Mouse (Mus musculus): ENCODE data around the gene Dsel.

Dsel gene

GRCm38 (mm10) chr1:111864779-111865165, at the start of gene Dsel:
Gene Dsel (minus strand): TSS chr1:111864918.
- peak; percentile 96 for DNase-seq

DNA sequence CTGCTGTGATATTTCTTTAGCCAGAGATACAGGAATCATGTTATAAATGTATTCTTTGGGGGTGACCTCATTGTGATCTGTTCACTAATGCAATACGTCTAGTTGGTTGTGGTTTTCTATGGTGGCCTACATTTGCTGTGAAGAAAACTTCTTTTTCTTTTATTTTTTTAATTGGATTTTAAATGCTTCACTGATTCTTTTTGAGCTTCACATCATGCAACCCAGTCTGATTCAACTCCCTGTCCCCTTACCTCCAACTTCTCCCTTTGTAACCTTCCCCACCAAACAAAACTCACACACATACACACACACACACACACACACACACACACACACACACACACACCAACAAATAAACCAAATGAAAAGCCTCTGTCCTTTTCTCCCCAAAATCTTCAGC, 46.7 kb upstream of the Dsel start:
- DNase-seq = no peak

DNA sequence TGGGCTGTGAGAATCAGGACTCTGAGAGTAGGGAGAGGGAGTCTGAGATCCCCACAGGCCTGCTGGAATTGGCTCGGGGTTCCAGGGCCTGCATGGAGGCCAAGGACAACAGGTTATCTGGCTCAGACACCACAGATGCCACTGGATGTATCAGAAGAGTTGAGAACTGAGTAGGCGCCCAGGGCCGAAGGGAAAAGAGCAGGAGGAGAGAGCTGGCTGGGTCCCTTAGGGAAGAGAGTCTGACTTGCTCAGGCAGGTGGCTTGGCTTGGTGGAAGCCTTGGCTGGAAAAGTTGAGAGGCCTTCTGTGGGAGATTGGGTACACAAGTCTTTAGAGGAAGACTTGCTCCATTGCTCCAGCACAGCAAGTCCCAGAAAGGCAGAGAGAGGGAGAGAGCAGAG, 18.6 kb upstream of the Dsel start:
- DNase-seq = no peak

DNA sequence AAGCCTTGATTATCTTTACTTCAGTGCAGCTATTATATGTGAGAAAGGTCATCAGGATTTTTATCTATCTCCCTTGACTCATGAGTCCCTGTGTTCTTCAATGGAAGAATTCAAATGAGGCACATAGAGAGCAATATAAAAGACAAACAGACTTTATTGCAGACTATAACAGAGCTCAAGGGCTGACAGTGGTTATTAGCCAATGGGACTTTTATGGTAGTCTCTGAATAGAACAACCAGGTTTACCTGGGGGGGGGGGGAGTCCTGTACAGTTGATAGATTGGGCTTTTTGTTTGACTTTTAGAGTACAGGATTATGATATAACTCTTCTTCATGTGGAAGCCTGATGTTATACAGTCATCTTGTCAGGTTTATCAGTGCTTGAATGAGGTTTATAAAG, 11.1 kb upstream of the Dsel start:
- DNase-seq = no peak

DNA sequence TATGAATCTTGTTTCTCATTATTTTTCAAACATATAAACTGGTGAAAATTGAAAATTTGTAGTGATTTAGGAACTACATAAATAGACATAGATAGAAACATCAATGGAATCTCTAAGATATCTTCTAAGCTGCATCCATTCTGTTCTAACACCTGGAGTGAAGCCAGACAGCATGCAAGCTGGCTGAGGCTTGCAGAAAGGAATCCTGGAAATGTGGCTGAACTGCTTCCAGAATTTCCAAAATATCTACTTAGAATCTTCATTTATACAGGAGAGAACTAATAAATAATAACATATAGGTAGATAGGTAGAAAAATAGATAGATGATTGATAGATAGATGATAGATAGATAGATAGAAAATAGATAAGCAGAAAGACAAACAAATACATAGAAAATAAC, 8.5 kb upstream of the Dsel start:
- no peak for DNase-seq

DNA sequence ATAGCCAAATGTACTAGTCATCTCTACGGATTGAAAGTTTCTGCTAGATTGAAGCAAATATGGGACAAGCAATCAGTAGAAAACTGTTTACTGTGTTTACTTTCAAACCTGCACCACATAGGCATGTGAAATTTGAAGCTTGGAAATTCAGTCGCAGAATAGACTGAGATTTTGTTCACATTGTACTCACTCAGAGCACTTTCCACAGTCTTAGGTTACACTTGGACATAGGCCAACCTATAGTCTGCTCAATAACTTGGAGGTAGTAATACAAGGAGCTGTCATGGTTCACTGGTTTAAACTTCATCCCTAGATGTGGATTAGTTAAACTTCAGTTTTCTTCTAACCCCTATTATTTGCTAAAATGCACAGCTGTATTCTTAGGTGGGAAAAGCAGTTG, 749 bp upstream of the Dsel start:
- DNase-seq = no peak

DNA sequence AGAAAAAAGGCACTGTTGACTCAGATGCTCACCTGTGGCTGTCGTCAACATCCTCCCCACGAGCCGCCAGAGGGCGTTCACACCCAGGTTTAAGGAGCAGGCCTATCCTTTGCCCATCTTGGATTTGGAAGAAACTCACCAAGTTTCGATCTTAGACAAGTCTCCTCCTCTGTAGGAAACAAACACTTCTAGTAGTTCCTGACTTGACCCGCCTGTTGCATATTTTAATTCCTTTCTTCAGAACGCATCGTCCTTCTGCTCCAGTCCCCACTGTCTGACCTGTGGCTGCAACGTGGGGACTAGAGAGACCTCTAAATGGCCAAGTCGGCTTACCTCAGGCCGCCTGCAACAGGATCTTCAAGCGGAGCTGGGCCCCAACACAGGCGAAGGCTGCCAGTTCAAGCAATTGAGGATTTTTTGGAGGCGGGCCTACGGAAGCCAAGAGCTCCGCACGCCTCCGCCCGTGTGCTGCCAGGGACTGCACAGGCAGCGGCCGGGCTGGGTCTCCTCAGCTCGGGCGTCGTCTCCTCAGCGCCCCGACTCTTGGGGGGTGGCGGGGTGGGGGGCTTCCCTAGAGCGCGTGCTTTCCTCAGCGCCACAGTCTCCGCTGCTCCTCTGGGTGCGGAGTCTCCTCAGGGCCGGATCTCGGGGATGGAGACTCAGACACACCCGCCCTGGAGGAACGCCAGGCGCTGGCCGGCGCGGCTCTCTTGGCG, 497 bp downstream of the Dsel start:
- DNase-seq = peak; percentile 73

- no peak for DNase-seq
These were observed 6.9 kb downstream of the Dsel start for GRCm38 (mm10) chr1:111857852-111858251.

- no peak for DNase-seq
These were observed 12.3 kb downstream of the Dsel start for GRCm38 (mm10) chr1:111852439-111852838.

DNA sequence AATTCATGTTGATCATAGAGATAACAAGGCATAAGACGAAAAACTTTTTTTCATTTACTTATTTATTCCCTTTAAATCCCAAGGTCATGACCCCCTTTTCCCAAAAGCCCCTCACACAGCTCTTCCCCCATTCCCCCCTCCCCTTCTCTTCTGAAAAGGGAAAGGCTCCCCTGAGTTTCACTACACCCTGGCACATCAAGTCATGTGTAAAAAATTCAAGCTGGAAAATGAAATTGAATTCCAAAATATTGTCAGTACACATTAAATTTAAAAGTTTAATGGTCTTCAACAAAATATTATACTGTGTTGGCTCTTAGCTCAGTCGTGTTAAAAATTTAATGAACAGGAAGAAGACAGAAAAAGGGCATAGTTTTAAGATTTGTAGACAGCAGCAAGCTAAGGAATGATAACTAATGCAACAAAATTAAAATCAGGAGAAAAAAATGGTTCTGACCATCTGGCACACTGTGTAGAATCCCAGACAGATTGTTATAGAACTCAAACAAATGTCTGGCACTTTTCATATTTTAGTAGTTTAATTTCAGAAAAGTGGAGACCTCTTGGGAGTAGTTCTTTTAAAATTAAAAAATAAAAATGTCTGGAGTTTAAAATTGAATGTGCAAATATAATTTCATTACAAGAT, 31.0 kb downstream of the Dsel start:
- no peak for DNase-seq

Data from lung, postnatal 10 days (tissue).